Mouse (Mus musculus) midbrain, embryonic 14.5 days (tissue): ENCODE results near the gene Bmpr2. TPM values are rescaled to one million over a fixed set of nuclear protein-coding genes. Genes with fewer than 3 reads are reported as not detected.

Source experiments
- ATAC-seq: fragments of 200-750 bp; cut with Nextera tagmentation; 2 replicates; pipeline ENCODE4 v1.8.0; 2017; ENCODE audit warnings: moderate number of reproducible peaks, moderate library complexity; ENCODE audit not compliant: low FRiP score, low TSS enrichment
- DNase-seq: peaks from one replicate; pipeline ENCODE4 v3.0.0-alpha.2; 2015
- H3K27ac ChIP-seq: fragments of 300-500 bp; sonication (generic); replicated peaks from 2 replicates; pipeline ENCODE4 v1.5.1; 2014; ENCODE audit warnings: mild to moderate bottlenecking, low read depth, low read length, moderate library complexity
- H3K27me3 ChIP-seq: fragments of 300-500 bp; sonication (generic); 2 replicates; pipeline ENCODE4 v1.6.1; 2014; ENCODE audit warnings: low read length, control low read depth, mixed read lengths; ENCODE audit not compliant: control insufficient read depth, insufficient read depth
- H3K36me3 ChIP-seq: fragments of 300-500 bp; sonication (generic); 2 replicates; pipeline ENCODE4 v1.6.1; 2014; ENCODE audit warnings: low read length, control low read depth; ENCODE audit not compliant: control insufficient read depth, insufficient read depth
- H3K4me1 ChIP-seq: fragments of 300-500 bp; sonication (generic); 2 replicates; pipeline ENCODE4 v1.6.1; 2014; ENCODE audit warnings: mild to moderate bottlenecking, antibody characterized with exemption, low read length, control low read depth; ENCODE audit not compliant: control insufficient read depth, insufficient read depth
- H3K4me2 ChIP-seq: fragments of 300-500 bp; sonication (generic); 2 replicates; pipeline ENCODE4 v1.6.1; 2014; ENCODE audit warnings: mild to moderate bottlenecking, low read length, moderate library complexity
- H3K4me3 ChIP-seq: fragments of 300-500 bp; sonication (generic); replicated peaks from 2 replicates; pipeline ENCODE4 v1.5.1; 2014; ENCODE audit warnings: low read depth, low read length
- H3K9ac ChIP-seq: fragments of 300-500 bp; sonication (generic); replicated peaks from 2 replicates; pipeline ENCODE4 v1.6.1; 2014; ENCODE audit warnings: mild to moderate bottlenecking, low read length, moderate library complexity
- H3K9me3 ChIP-seq: fragments of 300-500 bp; sonication (generic); 2 replicates; pipeline ENCODE4 v1.6.1; 2016; ENCODE audit warnings: low read length, control low read depth, mixed read lengths; ENCODE audit not compliant: control insufficient read depth
- WGBS: fragments of 180-500 bp; shearing (Covaris S2); extraction: QIAGEN DNeasy Blood & Tissue Kit; methylation state at CpG from one replicate; pipeline ENCODE4 v1.1.7; 2014; 5-methylcytosine and 5-hydroxymethylcytosine counted together
- polyA plus RNA-seq: library from polyadenylated mRNA; unstranded; fragments of >200 nt; fragmentation: Nextera tagmentation; extraction: Ambion mirVana; gene quantifications from 2 replicates; pipeline ENCODE4 v1.2.1, GENCODE M21; 2014

The Bmpr2 gene
- polyA plus RNA-seq, 1 experiment from 2014 or later = 19.0 TPM

DNA sequence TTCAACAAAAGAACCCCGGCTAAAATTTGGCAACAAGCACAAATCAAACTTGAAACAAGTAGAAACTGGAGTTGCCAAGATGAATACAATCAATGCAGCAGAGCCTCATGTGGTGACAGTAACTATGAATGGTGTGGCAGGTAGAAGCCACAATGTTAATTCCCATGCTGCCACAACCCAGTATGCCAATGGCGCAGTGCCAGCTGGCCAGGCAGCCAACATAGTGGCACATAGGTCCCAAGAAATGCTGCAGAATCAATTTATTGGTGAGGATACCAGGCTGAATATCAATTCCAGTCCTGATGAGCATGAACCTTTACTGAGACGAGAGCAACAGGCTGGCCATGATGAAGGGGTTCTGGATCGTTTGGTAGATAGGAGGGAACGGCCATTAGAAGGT is 104.8 kb downstream of the Bmpr2 start:
- Histone ChIP-seq H3K9me3 (no peaks in the 10 kb centered on the region), H3K4me1 (no peaks in the 10 kb centered on the region), H3K9ac (no peak overlapping the region), H3K27me3 (no peaks in the 10 kb centered on the region), H3K4me2 (no peak overlapping the region), H3K4me3 (no peak overlapping the region), H3K36me3 (peaks cover 57% of the 10 kb centered on the region), H3K27ac (no peak overlapping the region)
- 96% methylated on average over 5 of the region's 5 CpGs for WGBS
- no peak for ATAC-seq
- no peak for DNase-seq

DNA sequence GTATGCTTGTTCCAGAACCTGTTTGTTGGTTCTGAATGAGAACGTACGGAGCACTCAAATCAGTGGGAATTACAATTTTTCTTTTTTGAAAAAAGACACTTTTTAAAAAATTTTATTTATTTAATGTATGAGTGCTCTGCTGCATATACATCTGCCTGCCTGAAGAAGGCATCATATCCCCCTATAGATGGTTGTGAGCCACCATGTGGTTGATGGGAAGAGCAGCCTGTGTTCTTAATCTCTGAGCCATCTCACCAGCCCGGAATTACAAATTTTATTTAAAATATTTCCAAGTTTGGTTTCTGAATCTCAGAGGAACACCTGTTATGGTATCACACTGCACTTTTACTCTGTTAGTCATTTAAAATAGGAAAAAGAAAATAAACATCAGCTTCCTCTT is 110.8 kb downstream of the Bmpr2 start:
- Histone ChIP-seq H3K9ac (no peak overlapping the region), H3K27me3 (no peaks in the 10 kb centered on the region), H3K36me3 (peaks cover 36% of the 10 kb centered on the region), H3K4me1 (no peaks in the 10 kb centered on the region), H3K27ac (no peak overlapping the region), H3K4me3 (no peak overlapping the region), H3K4me2 (no peak overlapping the region), H3K9me3 (no peaks in the 10 kb centered on the region)
- no peak for DNase-seq
- WGBS = 89% methylated on average over 3 of the region's 3 CpGs
- no peak for ATAC-seq

GRCm38 (mm10) chr1:59878098-59878497 is 114.9 kb downstream of the Bmpr2 start:
- WGBS = 94% methylated on average over 7 of the region's 7 CpGs
- no peak for ATAC-seq
- H3K27me3 ChIP-seq = no peaks in the 10 kb centered on the region

DNA sequence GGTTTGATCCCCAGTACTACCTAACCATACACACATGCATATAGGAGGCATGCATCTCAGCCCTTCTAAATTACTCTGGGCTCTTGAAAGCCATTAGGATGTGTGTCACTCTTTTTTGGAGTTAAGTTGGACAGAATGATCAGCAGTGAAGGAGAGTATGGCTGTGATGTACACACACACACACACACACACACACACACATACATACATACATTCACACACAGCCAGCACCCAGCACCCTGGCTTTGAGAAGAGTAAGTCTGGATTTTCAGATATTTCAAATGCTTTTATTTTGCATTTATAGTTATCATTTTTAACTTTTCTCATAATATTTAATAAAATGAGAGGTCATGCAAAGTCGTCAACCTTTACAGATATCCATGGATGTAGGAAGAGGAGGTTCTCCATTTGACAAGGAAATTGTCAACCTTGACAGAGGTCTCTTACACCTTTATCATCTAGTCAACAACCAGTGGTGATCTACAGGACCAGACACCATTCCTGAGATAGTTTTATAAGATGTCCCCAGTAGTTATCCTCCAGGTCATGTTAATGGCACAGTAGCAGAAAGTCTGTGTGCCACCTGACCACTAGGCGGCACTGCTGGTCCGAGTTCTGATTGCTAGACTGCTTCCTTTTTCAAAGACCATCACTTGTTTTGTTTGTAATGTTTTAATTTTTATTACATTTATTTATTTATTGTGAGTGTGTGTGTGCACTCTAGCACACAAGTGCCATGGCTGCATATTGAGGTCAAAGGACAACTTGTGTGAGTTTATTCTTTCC is 120.3 kb downstream of the Bmpr2 start:
- Histone ChIP-seq H3K27ac (no peak overlapping the region), H3K9ac (no peak overlapping the region), H3K9me3 (no peaks in the 10 kb centered on the region), H3K4me1 (no peaks in the 10 kb centered on the region), H3K4me2 (no peak overlapping the region), H3K36me3 (peaks cover 15% of the 10 kb centered on the region), H3K4me3 (no peak overlapping the region), H3K27me3 (no peaks in the 10 kb centered on the region)
- ATAC-seq (no peak), DNase-seq (peak; percentile 87)
- 36% methylated on average over 3 of the region's 3 CpGs for WGBS

More at GRCm38 (mm10) chr1:59878098-59878497, 114.9 kb downstream of the Bmpr2 start:
- Histone ChIP-seq H3K9me3 (no peaks in the 10 kb centered on the region), H3K4me2 (no peak overlapping the region), H3K4me3 (no peak overlapping the region), H3K4me1 (no peaks in the 10 kb centered on the region), H3K36me3 (peaks cover 26% of the 10 kb centered on the region), H3K9ac (no peak overlapping the region), H3K27ac (no peak overlapping the region)
- DNase-seq = no peak

DNA sequence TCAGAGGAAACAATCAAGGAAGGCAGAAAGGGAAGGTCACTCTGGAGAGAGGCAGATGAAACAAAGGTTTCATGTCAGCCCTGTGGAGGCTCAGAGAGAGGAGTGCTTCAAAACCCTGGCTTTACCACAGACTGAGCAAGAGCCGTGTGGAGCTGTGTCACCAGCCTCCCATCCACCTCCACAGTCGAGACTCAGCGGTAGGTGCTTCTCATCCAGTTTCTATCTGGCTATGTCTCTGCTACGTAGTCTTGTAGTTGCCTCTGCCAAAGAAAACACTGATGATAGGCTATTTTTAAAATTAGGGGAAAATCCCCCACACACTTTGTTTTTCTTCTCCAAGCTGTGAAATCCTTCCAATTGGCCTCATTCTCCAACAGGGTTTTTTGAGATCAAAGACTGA is 123.7 kb downstream of the Bmpr2 start:
- Histone ChIP-seq H3K36me3 (no peaks in the 10 kb centered on the region), H3K9ac (no peak overlapping the region), H3K4me1 (no peaks in the 10 kb centered on the region), H3K9me3 (no peaks in the 10 kb centered on the region), H3K27ac (no peak overlapping the region), H3K27me3 (no peaks in the 10 kb centered on the region), H3K4me3 (no peak overlapping the region), H3K4me2 (no peak overlapping the region)
- 68% methylated on average over 4 of the region's 4 CpGs for WGBS
- no peak for ATAC-seq
- no peak for DNase-seq

- DNase-seq (no peak), ATAC-seq (no peak)
- no peaks in the 10 kb centered on the region for H3K9me3 ChIP-seq
- no peak overlapping the region for H3K9ac ChIP-seq
- no peaks in the 10 kb centered on the region for H3K27me3 ChIP-seq
- no peaks in the 10 kb centered on the region for H3K4me1 ChIP-seq
- H3K36me3 ChIP-seq = no peaks in the 10 kb centered on the region
- H3K4me3 ChIP-seq = no peak overlapping the region
- no peak overlapping the region for H3K4me2 ChIP-seq
- no peak overlapping the region for H3K27ac ChIP-seq
These were observed 124.8 kb downstream of the Bmpr2 start for GRCm38 (mm10) chr1:59888018-59888417.

DNA sequence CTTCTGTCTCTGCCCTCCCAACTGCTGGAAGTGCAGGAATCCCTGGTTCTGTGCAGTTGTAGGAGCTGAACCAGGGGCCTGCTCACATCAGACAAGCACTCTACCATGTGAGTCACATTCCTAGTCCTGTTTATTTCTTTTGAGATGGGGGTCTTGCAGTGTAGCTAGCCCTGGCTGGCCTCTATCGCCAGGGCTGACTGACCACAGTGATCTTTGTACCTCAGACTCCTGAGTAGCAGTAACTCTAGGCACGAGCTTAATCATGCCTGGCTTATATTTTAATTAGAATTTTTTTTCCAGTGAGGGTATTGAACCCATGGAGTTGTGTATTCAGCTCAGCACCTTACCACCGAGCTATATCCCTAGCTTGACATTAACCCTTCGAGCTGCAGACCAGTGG is 128.0 kb downstream of the Bmpr2 start:
- no peak overlapping the region for H3K27ac ChIP-seq
- no peaks in the 10 kb centered on the region for H3K27me3 ChIP-seq
- no peak overlapping the region for H3K4me2 ChIP-seq
- DNase-seq (no peak), ATAC-seq (no peak)
- no peaks in the 10 kb centered on the region for H3K9me3 ChIP-seq
- 79% methylated on average over 4 of the region's 4 CpGs for WGBS
- H3K36me3 ChIP-seq = no peaks in the 10 kb centered on the region
- no peak overlapping the region for H3K9ac ChIP-seq
- no peak overlapping the region for H3K4me3 ChIP-seq
- no peaks in the 10 kb centered on the region for H3K4me1 ChIP-seq

DNA sequence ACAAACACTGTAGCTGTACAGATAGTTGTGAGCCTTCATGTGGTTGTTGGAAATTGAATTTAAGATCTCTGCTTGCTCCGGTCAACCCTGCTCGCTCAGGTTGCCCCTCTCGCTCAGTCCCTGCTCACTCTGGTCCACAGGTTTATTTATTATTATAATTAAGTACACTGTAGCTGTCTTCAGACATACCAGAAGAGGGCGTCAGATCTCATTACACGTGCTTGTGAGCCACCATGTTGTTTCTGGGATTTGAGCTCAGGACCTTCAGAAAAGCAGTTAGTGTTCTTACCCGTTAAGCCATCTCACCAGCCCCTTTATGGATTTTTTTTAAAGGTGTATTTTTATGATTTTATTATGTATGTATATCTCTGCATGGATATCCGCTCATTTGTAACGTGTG is 129.6 kb downstream of the Bmpr2 start:
- no peak overlapping the region for H3K4me2 ChIP-seq
- ATAC-seq (no peak), DNase-seq (no peak)
- no peaks in the 10 kb centered on the region for H3K4me1 ChIP-seq
- H3K27ac ChIP-seq = no peak overlapping the region
- no peaks in the 10 kb centered on the region for H3K27me3 ChIP-seq
- H3K4me3 ChIP-seq = no peak overlapping the region
- 90% methylated on average over 8 of the region's 8 CpGs for WGBS
- H3K9me3 ChIP-seq = no peaks in the 10 kb centered on the region
- no peak overlapping the region for H3K9ac ChIP-seq
- no peaks in the 10 kb centered on the region for H3K36me3 ChIP-seq

GRCm38 (mm10) chr1:59894025-59894424 is 130.8 kb downstream of the Bmpr2 start:
- WGBS = 86% methylated on average over 4 of the region's 4 CpGs

More at GRCm38 (mm10) chr1:59894025-59894424, 130.8 kb downstream of the Bmpr2 start:
- H3K36me3 ChIP-seq = no peaks in the 10 kb centered on the region
- H3K9me3 ChIP-seq = no peaks in the 10 kb centered on the region
- no peak for DNase-seq
- H3K4me1 ChIP-seq = no peaks in the 10 kb centered on the region
- H3K4me2 ChIP-seq = no peak overlapping the region
- no peak overlapping the region for H3K27ac ChIP-seq
- no peak overlapping the region for H3K9ac ChIP-seq
- H3K4me3 ChIP-seq = no peak overlapping the region
- no peaks in the 10 kb centered on the region for H3K27me3 ChIP-seq
- no peak for ATAC-seq
